16 mouse cellular contexts compared by ENCODE assay signal in genomic region chr8:125776800-125777199, GRCm38 (mm10). TPM values are rescaled to one million over a fixed set of nuclear protein-coding genes. Genes with fewer than 3 reads are reported as not detected.
DNase-seq lines count a peak whose midpoint lies in the region; ATAC-seq and TF ChIP-seq lines count a peak whose summit lies in the region.
"Had no signal": no experiment of that assay in that cellular context is flagged by ENCODE, and none has a peak within 500 bp of the region (broad histone marks: within the 10 kb centered on the region; RNA-seq: fewer than 3 reads in every experiment).

No protein-coding gene starts in this region.

- no peak overlapping the region for H3K4me2 ChIP-seq in lung, embryonic 16.5 days (ENCODE audit: low read depth, low read length)
- H3K4me2 ChIP-seq: forebrain, embryonic 13.5 days; midbrain, embryonic 15.5 days had no signal

- peak; percentile 72; the same call in 1 of the 2 replicates for ATAC-seq in lung, embryonic 16.5 days (ENCODE audit: low read depth)
- ATAC-seq: activated CD4-positive, CD25-positive, alpha-beta regulatory T cell, adult 4 months; forebrain, embryonic 13.5 days; inflammation-experienced regulatory T-cells, adult 6 months; midbrain, embryonic 15.5 days had no signal

- H3K9me3 ChIP-seq in lung, embryonic 16.5 days (ENCODE audit: control insufficient read depth, low read length): no peaks in the 10 kb centered on the region
- H3K9me3 ChIP-seq: forebrain, embryonic 13.5 days; midbrain, embryonic 15.5 days had no signal

- H3K36me3 ChIP-seq in lung, embryonic 16.5 days (ENCODE audit: control insufficient read depth, insufficient read depth, low read length): no peaks in the 10 kb centered on the region
- H3K36me3 ChIP-seq: G1E had no signal

- no peak overlapping the region for H3K9ac ChIP-seq in lung, embryonic 16.5 days (ENCODE audit: low read length)
- H3K9ac ChIP-seq: forebrain, embryonic 13.5 days; midbrain, embryonic 15.5 days had no signal

- DNase-seq in adrenal gland, adult 2 months: peak; percentile 67
- DNase-seq in adrenal gland, postnatal 25 days: no peak
- DNase-seq in urinary bladder, adult 18-20 months (ENCODE audit: low spot score in 2 of 2): peak; percentile 26 to 80
- DNase-seq in urinary bladder, adult 2 months (ENCODE audit: low spot score): no peak
- DNase-seq in yolk sac, embryonic 10.5 days (ENCODE audit: low spot score): peak; percentile 69
- no peak for DNase-seq in heart, postnatal 14 days
- DNase-seq in cerebellum, adult 2 months: no peak
- DNase-seq: cerebellum, adult 11-12 months; gastrocnemius, postnatal 14 days; thymus, postnatal 25 days had no signal

- TF ChIP-seq CTCF in cerebellum, adult 2 months (IDR thresholded peaks at IDR 0.05; ENCODE audit: borderline replicate concordance, insufficient read depth, low read depth, low read length): no peak

- no peak overlapping the region for H3K27ac ChIP-seq in lung, embryonic 16.5 days (ENCODE audit: low read length)
- no peak overlapping the region for H3K27ac ChIP-seq in cerebellum, adult 2 months (ENCODE audit: insufficient read depth, low read length)
- H3K27ac ChIP-seq: forebrain, embryonic 13.5 days; midbrain, embryonic 15.5 days had no signal

- no peak for TF ChIP-seq POLR2A in cerebellum, adult 2 months (IDR thresholded peaks at IDR 0.05; ENCODE audit: borderline replicate concordance, insufficient read depth, low read length)

- 33% methylated on average over 6 of the region's 6 CpGs for WGBS in lung, embryonic 16.5 days
- 80% methylated on average over 6 of the region's 6 CpGs for WGBS in cerebellum, adult 2 months

- no peaks in the 10 kb centered on the region for H3K27me3 ChIP-seq in lung, embryonic 16.5 days (ENCODE audit: control insufficient read depth, insufficient read depth, low read depth, low read length)
- H3K27me3 ChIP-seq in cerebellum, adult 2 months (ENCODE audit: control insufficient read depth, insufficient read depth, low read length): no peaks in the 10 kb centered on the region
- H3K27me3 ChIP-seq: forebrain, embryonic 13.5 days; midbrain, embryonic 15.5 days had no signal

- H3K4me1 ChIP-seq in lung, embryonic 16.5 days (replicated peaks; ENCODE audit: control insufficient read depth, insufficient read depth, low read length): peaks cover 6% of the 10 kb centered on the region
- no peaks in the 10 kb centered on the region for H3K4me1 ChIP-seq in cerebellum, adult 2 months (ENCODE audit: control insufficient read depth, insufficient read depth, low read length)
- H3K4me1 ChIP-seq: forebrain, embryonic 13.5 days; midbrain, embryonic 15.5 days had no signal

- no peak overlapping the region for H3K4me3 ChIP-seq in lung, embryonic 16.5 days (ENCODE audit: low read length)
- no peak overlapping the region for H3K4me3 ChIP-seq in cerebellum, adult 2 months (replicated peaks; ENCODE audit: insufficient read depth, low read depth, low read length)
- H3K4me3 ChIP-seq: forebrain, embryonic 13.5 days; midbrain, embryonic 15.5 days had no signal

- intact Hi-C loops in heart, postnatal 14 days (cut with DNase I): no loop called here

RNA-seq across cellular contexts. Expression of gene Ntpcr, which starts 47.0 kb away (rescaled TPM):
- total RNA-seq in adrenal gland, adult 2 months (2021): 10 to 100 TPM; 17.2 to 19.2 TPM
- 30.4 and 31.5 TPM in 2 replicates for polyA plus RNA-seq in adrenal gland, adult 2 months (2012; rRNA removed)
- 16.1 and 25.7 TPM in 2 replicates for total RNA-seq in adrenal gland, postnatal 25 days (2021)
- polyA plus RNA-seq in urinary bladder, adult 2 months (2012; rRNA removed): 39.7 and 52.9 TPM in 2 replicates
- 31.4 and 35.5 TPM in 2 replicates for polyA plus RNA-seq in lung, embryonic 16.5 days (2015; fragmentation: Nextera tagmentation; extraction: Ambion mirVana)
- total RNA-seq in heart, postnatal 14 days (2021): 10 to 100 TPM; 15.9 to 17.8 TPM
- polyA plus RNA-seq in cerebellum, adult 2 months (2012; rRNA removed): 46.1 and 47.3 TPM in 2 replicates
- total RNA-seq: G1E had no signal
- polyA plus RNA-seq: G1E had no signal

Comparison
In these comparisons a context has a peak if more than half of its experiments do, and no peak if none do; other contexts are left out.
1. DNase-seq: peak in adrenal gland, adult 2 months (single experiment), urinary bladder, adult 18-20 months (2 of 2) and yolk sac, embryonic 10.5 days (single experiment); none in adrenal gland, postnatal 25 days (single experiment), urinary bladder, adult 2 months (single experiment), heart, postnatal 14 days (0 of 2) and cerebellum, adult 2 months (0 of 2).